Mouse (Mus musculus): Measurements from ENCODE around the gene Sec23a.

- TF ChIP-seq POLR2A (IDR thresholded peaks at IDR 0.05; ENCODE audit: insufficient read depth, low read depth, low read length) (no peak), EP300 (IDR thresholded peaks at IDR 0.05; ENCODE audit: insufficient read depth, low read depth, low read length) (no peak)
Measured at GRCm38 (mm10) chr12:59053166-59053565, 41.3 kb upstream of the Sec23a start.

Measured in heart, adult 2 months (tissue).